ENCODE assay signal across 35 mouse cellular contexts in the genomic region with DNA sequence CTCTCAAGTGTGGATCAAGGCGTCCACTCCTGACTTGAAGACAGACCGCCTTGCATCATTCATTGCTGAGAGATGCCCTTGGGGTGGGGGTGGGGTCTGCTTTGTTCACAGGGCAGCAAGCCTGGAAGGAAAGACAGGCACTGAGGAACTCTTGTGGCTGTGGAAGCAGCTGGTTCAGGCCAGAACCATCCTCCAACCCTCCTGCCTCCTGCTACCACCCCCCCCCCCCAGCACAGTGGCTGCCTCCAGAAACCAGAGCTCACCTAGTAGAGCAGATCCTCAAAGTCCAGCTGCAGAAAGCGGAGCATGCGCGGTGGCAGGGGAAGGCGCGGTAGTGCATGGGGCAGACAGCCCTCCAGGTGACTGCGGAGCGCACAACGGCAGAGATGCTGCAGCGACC. TPM values are rescaled to one million over a fixed set of nuclear protein-coding genes. Genes with fewer than 3 reads are reported as not detected.
"Had no signal": no experiment of that assay in that cellular context is flagged by ENCODE, and none has a peak within 500 bp of the region (broad histone marks: within the 10 kb centered on the region; RNA-seq: fewer than 3 reads in every experiment).

No protein-coding gene starts in this region.

- H3K4me2 ChIP-seq: heart, embryonic 11.5 days; heart, embryonic 13.5 days; heart, embryonic 15.5 days; hindbrain, embryonic 14.5 days; intestine, embryonic 15.5 days; limb, embryonic 13.5 days; limb, embryonic 15.5 days; liver, embryonic 12.5 days had no signal

- H3K36me3 ChIP-seq: heart, embryonic 13.5 days; heart, embryonic 15.5 days; hindbrain, embryonic 10.5 days; intestine, embryonic 15.5 days; limb, embryonic 13.5 days; limb, embryonic 15.5 days; liver, embryonic 12.5 days had no signal

- H3K9ac ChIP-seq: heart, embryonic 13.5 days; heart, embryonic 15.5 days; hindbrain, embryonic 14.5 days; intestine, embryonic 15.5 days; limb, embryonic 13.5 days; limb, embryonic 15.5 days; liver, embryonic 12.5 days; liver, embryonic 14.5 days had no signal

- H3K27ac ChIP-seq: gastrocnemius, adult 2 months; heart, adult 2 months; heart, embryonic 13.5 days; heart, embryonic 15.5 days; hindbrain, embryonic 10.5 days; hindbrain, embryonic 14.5 days; intestine, embryonic 15.5 days; layer of hippocampus, adult 2 months; left cerebral cortex, adult 2 months; limb, embryonic 13.5 days; limb, embryonic 15.5 days; liver, embryonic 12.5 days; liver, embryonic 14.5 days had no signal

- H3K4me3 ChIP-seq: gastrocnemius, adult 2 months; heart, adult 2 months; heart, embryonic 13.5 days; heart, embryonic 15.5 days; hindbrain, embryonic 10.5 days; intestine, embryonic 15.5 days; layer of hippocampus, adult 2 months; left cerebral cortex, adult 2 months; limb, embryonic 13.5 days; limb, embryonic 15.5 days; liver, embryonic 12.5 days had no signal

- H3K9me3 ChIP-seq: heart, embryonic 13.5 days; heart, embryonic 15.5 days; hindbrain, embryonic 10.5 days; intestine, embryonic 15.5 days; limb, embryonic 13.5 days; limb, embryonic 15.5 days; liver, embryonic 12.5 days had no signal

- DNase-seq: gastrocnemius, adult 2 months; gastrocnemius, postnatal 10 days; gastrocnemius, postnatal 25 days; heart, adult 2 months; heart, postnatal 4 days; kidney, adult 18-20 months; kidney, adult 8-10 months; kidney, postnatal 10 days; kidney, postnatal 25 days; kidney, postnatal 4 days; left cerebral cortex, postnatal 4 days had no signal

- H3K4me1 ChIP-seq: heart, embryonic 13.5 days; heart, embryonic 15.5 days; intestine, embryonic 15.5 days; limb, embryonic 13.5 days; liver, embryonic 12.5 days had no signal

- ATAC-seq: hindbrain, embryonic 16.5 days; inflammation-experienced regulatory T-cells, adult 6 months; intestine, embryonic 15.5 days; intestine, postnatal 0 days; liver, embryonic 12.5 days had no signal

RNA-seq across cellular contexts. Expression of gene Gbx1, which starts 6.4 kb away (rescaled TPM):
- total RNA-seq: gastrocnemius, adult 2 months; gastrocnemius, postnatal 10 days; gastrocnemius, postnatal 25 days; granulocyte monocyte progenitor cell, adult 5-6 weeks; heart, adult 2 months; heart, postnatal 25 days; heart, postnatal 4 days; layer of hippocampus, postnatal 10 days; liver, adult 2 months had no signal
- polyA plus RNA-seq: heart, embryonic 15.5 days; heart, postnatal 0 days; intestine, postnatal 0 days; kidney, embryonic 16.5 days; limb, embryonic 13.5 days; liver, adult 2 months; liver, embryonic 12.5 days; liver, embryonic 14.5 days had no signal

RNA-seq across cellular contexts. Expression of gene Asb10, which starts 7.4 kb away (rescaled TPM):
- total RNA-seq: granulocyte monocyte progenitor cell, adult 5-6 weeks; left cerebral cortex, adult 2 months; liver, adult 2 months had no signal
- polyA plus RNA-seq: inflammation-experienced regulatory T-cells, adult 6 months; liver, embryonic 12.5 days had no signal

RNA-seq across cellular contexts. Expression of gene 4931409K22Rik, which starts 23.2 kb away (rescaled TPM):
- total RNA-seq: gastrocnemius, adult 2 months; gastrocnemius, postnatal 10 days; gastrocnemius, postnatal 25 days; gastrocnemius, postnatal 4 days; granulocyte monocyte progenitor cell, adult 5-6 weeks; heart, adult 2 months; heart, postnatal 25 days; heart, postnatal 4 days; layer of hippocampus, adult 2 months; layer of hippocampus, postnatal 10 days; layer of hippocampus, postnatal 25 days; left cerebral cortex, postnatal 4 days; liver, adult 2 months had no signal
- polyA plus RNA-seq: heart, embryonic 11.5 days; heart, embryonic 15.5 days; heart, postnatal 0 days; inflammation-experienced regulatory T-cells, adult 6 months; intestine, postnatal 0 days; limb, embryonic 11.5 days; liver, adult 2 months; liver, embryonic 12.5 days; liver, embryonic 14.5 days had no signal
